Mouse (Mus musculus): ENCODE measurements around the gene Gm44596. TPM values are rescaled to one million over a fixed set of nuclear protein-coding genes. Genes with fewer than 3 reads are reported as not detected.
A peak's percentile ranks its signal among the peaks of the same experiment; 100 is the strongest.

Gene Gm44596
- polyA plus RNA-seq, 1 experiment from 2014 or later: not detected

- Histone ChIP-seq H3K4me3 (ENCODE audit: low read length) (no peak overlapping the region), H3K27ac (ENCODE audit: low read depth, low read length) (no peak overlapping the region), H3K9ac (ENCODE audit: low read depth, low read length) (no peak overlapping the region), H3K4me2 (ENCODE audit: low read length) (no peak overlapping the region), H3K4me1 (ENCODE audit: control insufficient read depth, insufficient read depth, low read depth, low read length) (peaks cover 12% of the 10 kb centered on the region), H3K9me3 (ENCODE audit: control insufficient read depth, low read length) (no peaks in the 10 kb centered on the region), H3K36me3 (ENCODE audit: control insufficient read depth, insufficient read depth, low read length) (no peaks in the 10 kb centered on the region), H3K27me3 (replicated peaks; ENCODE audit: control insufficient read depth, insufficient read depth, low read length) (no peaks in the 10 kb centered on the region)
- ATAC-seq: no peak
- WGBS: 80% methylated on average over 7 of the region's 7 CpGs
These were observed 22.4 kb downstream of the Gm44596 start for GRCm38 (mm10) chr6:128397574-128398261.

GRCm38 (mm10) chr6:128398996-128399395 lies 23.7 kb downstream of the Gm44596 start, which contains the start of gene Nrip2:
Gene Nrip2 (plus strand): TSS chr6:128399296.
- no peaks in the 10 kb centered on the region for H3K9me3 ChIP-seq (ENCODE audit: control insufficient read depth, low read length)
- ATAC-seq: no peak; the same call in 1 of the 2 replicates
- WGBS: 76% methylated on average over 3 of the region's 3 CpGs
- peak within 1 kb of the TSS; percentile 68 for H3K4me2 ChIP-seq (ENCODE audit: low read length)
- H3K9ac ChIP-seq (ENCODE audit: low read depth, low read length): peak within 1 kb of the TSS; percentile 61
- H3K36me3 ChIP-seq (ENCODE audit: control insufficient read depth, insufficient read depth, low read length): no peaks in the 10 kb centered on the region
- H3K27me3 ChIP-seq (replicated peaks; ENCODE audit: control insufficient read depth, insufficient read depth, low read length): no peaks in the 10 kb centered on the region
- H3K4me1 ChIP-seq (ENCODE audit: control insufficient read depth, insufficient read depth, low read depth, low read length): peaks cover 12% of the 10 kb centered on the region
- peak within 1 kb of the TSS; percentile 40 for H3K4me3 ChIP-seq (ENCODE audit: low read length)
- H3K27ac ChIP-seq (ENCODE audit: low read depth, low read length): peak within 1 kb of the TSS; percentile 71

GRCm38 (mm10) chr6:128399421-128400185 lies 24.3 kb downstream of the Gm44596 start:
- Histone ChIP-seq H3K4me3 (ENCODE audit: low read length) (peak overlapping the region; percentile 40), H3K27ac (ENCODE audit: low read depth, low read length) (peak overlapping the region; percentile 71), H3K4me1 (ENCODE audit: control insufficient read depth, insufficient read depth, low read depth, low read length) (peaks cover 12% of the 10 kb centered on the region), H3K36me3 (ENCODE audit: control insufficient read depth, insufficient read depth, low read length) (no peaks in the 10 kb centered on the region), H3K4me2 (ENCODE audit: low read length) (peak overlapping the region; percentile 68), H3K27me3 (replicated peaks; ENCODE audit: control insufficient read depth, insufficient read depth, low read length) (no peaks in the 10 kb centered on the region), H3K9ac (ENCODE audit: low read depth, low read length) (peak overlapping the region; percentile 61), H3K9me3 (ENCODE audit: control insufficient read depth, low read length) (no peaks in the 10 kb centered on the region)
- peak; percentile 88 for ATAC-seq
- 12% methylated on average over 13 of the region's 21 CpGs for WGBS

GRCm38 (mm10) chr6:128404708-128405107 lies 29.4 kb downstream of the Gm44596 start:
- no peak overlapping the region for H3K27ac ChIP-seq (ENCODE audit: low read depth, low read length)
- no peaks in the 10 kb centered on the region for H3K9me3 ChIP-seq (ENCODE audit: control insufficient read depth, low read length)
- H3K27me3 ChIP-seq (replicated peaks; ENCODE audit: control insufficient read depth, insufficient read depth, low read length): no peaks in the 10 kb centered on the region
- no peak overlapping the region for H3K9ac ChIP-seq (ENCODE audit: low read depth, low read length)
- peaks cover 12% of the 10 kb centered on the region for H3K4me1 ChIP-seq (ENCODE audit: control insufficient read depth, insufficient read depth, low read depth, low read length)
- no peak overlapping the region for H3K4me2 ChIP-seq (ENCODE audit: low read length)
- no peak overlapping the region for H3K4me3 ChIP-seq (ENCODE audit: low read length)
- 53% methylated on average over 5 of the region's 5 CpGs for WGBS
- ATAC-seq: no peak
- peaks cover 16% of the 10 kb centered on the region for H3K36me3 ChIP-seq (ENCODE audit: control insufficient read depth, insufficient read depth, low read length)

DNA sequence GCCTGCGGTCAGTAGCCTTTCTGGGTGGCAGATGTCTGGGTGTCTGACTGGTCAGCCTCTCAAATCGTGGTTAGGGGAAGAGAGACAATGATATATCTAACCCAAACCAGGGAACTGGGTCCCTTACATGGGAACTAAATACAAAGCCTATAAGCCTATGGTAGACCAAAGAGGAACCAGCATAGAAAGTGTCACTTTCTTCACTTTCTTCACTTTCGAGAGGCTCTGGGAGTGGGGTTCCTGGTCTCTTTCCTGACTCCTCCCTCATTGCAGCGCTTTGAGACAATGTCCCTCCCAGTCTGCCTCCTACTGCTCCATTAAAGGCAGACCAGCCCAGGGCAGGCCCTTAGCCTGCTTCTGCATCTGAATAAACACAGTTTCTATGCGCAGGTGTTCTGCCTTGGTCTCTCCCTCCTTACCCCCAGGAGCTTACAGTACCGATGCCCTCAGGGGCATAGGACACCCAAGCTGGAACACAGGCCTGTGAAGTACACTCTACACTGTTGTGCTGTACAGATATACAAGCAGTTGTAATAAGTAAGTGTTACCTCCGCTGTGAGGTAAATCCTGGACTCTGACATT lies 33.3 kb downstream of the Gm44596 start:
- Histone ChIP-seq H3K27me3 (replicated peaks; ENCODE audit: control insufficient read depth, insufficient read depth, low read length) (no peaks in the 10 kb centered on the region), H3K36me3 (ENCODE audit: control insufficient read depth, insufficient read depth, low read length) (peaks cover 34% of the 10 kb centered on the region), H3K9ac (ENCODE audit: low read depth, low read length) (no peak overlapping the region), H3K9me3 (ENCODE audit: control insufficient read depth, low read length) (no peaks in the 10 kb centered on the region), H3K4me1 (ENCODE audit: control insufficient read depth, insufficient read depth, low read depth, low read length) (no peaks in the 10 kb centered on the region), H3K4me2 (ENCODE audit: low read length) (no peak overlapping the region), H3K27ac (ENCODE audit: low read depth, low read length) (no peak overlapping the region), H3K4me3 (ENCODE audit: low read length) (no peak overlapping the region)
- no peak for ATAC-seq
- WGBS: 83% methylated on average over 7 of the region's 7 CpGs

DNA sequence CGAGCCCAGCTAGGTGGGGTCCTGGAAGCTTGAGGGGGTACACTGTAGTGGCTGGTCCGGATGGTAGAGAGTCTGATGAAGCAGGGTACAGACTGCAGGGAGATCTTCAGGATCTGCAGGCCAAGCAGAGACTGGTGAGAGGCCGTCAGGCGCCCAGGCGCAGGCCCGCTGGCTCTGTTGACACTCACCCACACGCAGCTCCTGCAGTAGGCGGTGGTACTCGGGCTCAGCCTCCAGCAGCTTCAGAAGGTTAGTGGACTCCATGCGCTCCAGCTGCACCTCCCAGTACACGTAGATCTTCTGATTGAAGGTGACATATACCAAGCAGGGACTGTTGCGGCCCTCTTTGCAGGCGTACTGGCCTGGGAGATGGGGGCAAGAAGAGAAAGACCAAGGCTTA lies 35.0 kb downstream of the Gm44596 start:
- ATAC-seq: no peak
- H3K4me1 ChIP-seq (ENCODE audit: control insufficient read depth, insufficient read depth, low read depth, low read length): no peaks in the 10 kb centered on the region
- no peaks in the 10 kb centered on the region for H3K27me3 ChIP-seq (replicated peaks; ENCODE audit: control insufficient read depth, insufficient read depth, low read length)
- no peaks in the 10 kb centered on the region for H3K9me3 ChIP-seq (ENCODE audit: control insufficient read depth, low read length)
- 96% methylated on average over 13 of the region's 13 CpGs for WGBS
- no peak overlapping the region for H3K9ac ChIP-seq (ENCODE audit: low read depth, low read length)
- H3K4me2 ChIP-seq (ENCODE audit: low read length): no peak overlapping the region
- peaks cover 34% of the 10 kb centered on the region for H3K36me3 ChIP-seq (ENCODE audit: control insufficient read depth, insufficient read depth, low read length)
- no peak overlapping the region for H3K27ac ChIP-seq (ENCODE audit: low read depth, low read length)
- no peak overlapping the region for H3K4me3 ChIP-seq (ENCODE audit: low read length)

DNA sequence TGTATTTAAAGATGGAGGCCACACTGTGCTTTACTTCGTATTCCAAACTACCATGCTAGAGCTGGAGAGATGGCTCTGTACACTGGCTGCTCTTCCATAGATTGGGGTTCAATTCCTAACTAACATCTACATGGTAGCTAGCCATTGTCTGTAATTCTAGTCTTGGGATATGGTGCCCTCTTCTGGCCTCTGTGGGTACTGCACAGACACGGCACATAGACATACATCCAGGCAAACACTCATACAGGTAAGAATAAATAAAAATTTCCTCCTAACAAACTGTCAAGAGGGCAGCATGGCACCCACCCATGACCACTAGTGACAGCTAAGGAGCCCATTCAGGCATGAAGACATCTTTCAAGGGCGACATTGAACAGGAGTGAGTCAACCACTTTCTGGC lies 35.8 kb downstream of the Gm44596 start:
- Histone ChIP-seq H3K4me2 (ENCODE audit: low read length) (no peak overlapping the region), H3K9ac (ENCODE audit: low read depth, low read length) (no peak overlapping the region), H3K4me3 (ENCODE audit: low read length) (no peak overlapping the region), H3K4me1 (ENCODE audit: control insufficient read depth, insufficient read depth, low read depth, low read length) (no peaks in the 10 kb centered on the region), H3K27me3 (replicated peaks; ENCODE audit: control insufficient read depth, insufficient read depth, low read length) (no peaks in the 10 kb centered on the region), H3K27ac (ENCODE audit: low read depth, low read length) (no peak overlapping the region), H3K36me3 (ENCODE audit: control insufficient read depth, insufficient read depth, low read length) (peaks cover 31% of the 10 kb centered on the region), H3K9me3 (ENCODE audit: control insufficient read depth, low read length) (no peaks in the 10 kb centered on the region)
- ATAC-seq: peak; percentile 40
- WGBS: 13% methylated on average over 3 of the region's 3 CpGs

GRCm38 (mm10) chr6:128416169-128416568 lies 40.9 kb downstream of the Gm44596 start:
- H3K4me1 ChIP-seq (ENCODE audit: control insufficient read depth, insufficient read depth, low read depth, low read length): no peaks in the 10 kb centered on the region
- 83% methylated on average over 5 of the region's 5 CpGs for WGBS
- no peaks in the 10 kb centered on the region for H3K27me3 ChIP-seq (replicated peaks; ENCODE audit: control insufficient read depth, insufficient read depth, low read length)
- no peak overlapping the region for H3K4me2 ChIP-seq (ENCODE audit: low read length)
- no peak for ATAC-seq
- no peaks in the 10 kb centered on the region for H3K9me3 ChIP-seq (ENCODE audit: control insufficient read depth, low read length)
- H3K4me3 ChIP-seq (ENCODE audit: low read length): no peak overlapping the region
- H3K36me3 ChIP-seq (ENCODE audit: control insufficient read depth, insufficient read depth, low read length): peaks cover 9% of the 10 kb centered on the region
- no peak overlapping the region for H3K27ac ChIP-seq (ENCODE audit: low read depth, low read length)
- no peak overlapping the region for H3K9ac ChIP-seq (ENCODE audit: low read depth, low read length)

DNA sequence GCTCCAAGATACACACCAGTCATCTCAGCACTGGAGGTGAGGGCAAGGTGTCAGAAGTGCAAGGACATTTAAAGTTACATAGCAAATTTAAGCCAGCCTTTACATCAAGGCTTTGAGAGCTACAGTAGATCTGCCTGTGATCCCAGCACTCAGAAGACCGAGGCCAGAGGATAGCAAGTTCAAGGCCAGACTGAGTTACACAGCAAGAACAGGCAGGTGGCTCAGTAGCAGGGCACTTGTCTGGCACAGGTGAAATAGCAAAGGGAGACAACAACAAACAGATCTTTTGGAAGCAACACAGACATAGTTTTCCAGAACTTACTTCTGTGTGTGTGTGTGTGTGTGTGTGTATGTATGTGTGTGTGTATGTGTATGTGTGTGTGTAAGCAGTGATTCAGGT lies 42.8 kb downstream of the Gm44596 start:
- no peaks in the 10 kb centered on the region for H3K9me3 ChIP-seq (ENCODE audit: control insufficient read depth, low read length)
- ATAC-seq: no peak
- H3K36me3 ChIP-seq (ENCODE audit: control insufficient read depth, insufficient read depth, low read length): no peaks in the 10 kb centered on the region
- no peaks in the 10 kb centered on the region for H3K4me1 ChIP-seq (ENCODE audit: control insufficient read depth, insufficient read depth, low read depth, low read length)
- H3K4me3 ChIP-seq (ENCODE audit: low read length): no peak overlapping the region
- no peak overlapping the region for H3K9ac ChIP-seq (ENCODE audit: low read depth, low read length)
- H3K27me3 ChIP-seq (replicated peaks; ENCODE audit: control insufficient read depth, insufficient read depth, low read length): no peaks in the 10 kb centered on the region
- 96% methylated on average over 1 of the region's 1 CpGs for WGBS
- no peak overlapping the region for H3K27ac ChIP-seq (ENCODE audit: low read depth, low read length)
- H3K4me2 ChIP-seq (ENCODE audit: low read length): no peak overlapping the region

Measured in hindbrain, embryonic 16.5 days (tissue).